Mouse (Mus musculus): ENCODE measurements around the gene Med27. TPM values are rescaled to one million over a fixed set of nuclear protein-coding genes. Genes with fewer than 3 reads are reported as not detected.
"Not testable (repeated sequence)": the region's sequence is repeated elsewhere in the genome, so short reads cannot be mapped to it uniquely, and the experiment has no call there.

The Med27 gene
- total RNA-seq, 2 experiments from 2014 or later, result 14.4 to 15.4 TPM

DNA sequence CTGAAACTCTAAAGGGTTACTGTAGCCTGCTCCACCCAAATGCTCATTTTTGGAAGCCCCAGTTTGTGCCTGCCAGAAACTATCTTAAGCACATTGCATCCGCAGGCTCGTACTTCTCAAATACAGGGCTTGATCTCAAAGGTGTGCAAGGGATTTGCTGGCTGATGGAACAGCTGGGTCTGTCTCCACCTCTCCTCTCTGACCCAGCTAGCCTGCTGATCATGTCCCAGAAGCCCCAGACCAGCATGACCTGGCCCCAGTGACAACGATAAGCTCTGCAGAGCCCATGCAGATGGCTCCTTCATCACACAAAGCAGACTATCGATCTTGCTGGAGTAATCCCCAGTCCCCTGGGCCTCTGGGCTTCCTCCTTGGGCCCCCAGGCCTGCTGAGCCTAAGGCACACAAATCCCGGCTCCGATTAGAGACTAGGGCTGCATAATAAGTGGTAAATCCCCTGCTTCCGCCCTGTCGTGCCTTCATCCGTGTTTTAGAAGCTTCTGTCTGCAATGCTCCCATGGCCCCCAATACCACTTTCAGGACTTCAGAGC, 170.1 kb downstream of the Med27 start:
- no peak for DNase-seq (ENCODE audit: low spot score)

DNA sequence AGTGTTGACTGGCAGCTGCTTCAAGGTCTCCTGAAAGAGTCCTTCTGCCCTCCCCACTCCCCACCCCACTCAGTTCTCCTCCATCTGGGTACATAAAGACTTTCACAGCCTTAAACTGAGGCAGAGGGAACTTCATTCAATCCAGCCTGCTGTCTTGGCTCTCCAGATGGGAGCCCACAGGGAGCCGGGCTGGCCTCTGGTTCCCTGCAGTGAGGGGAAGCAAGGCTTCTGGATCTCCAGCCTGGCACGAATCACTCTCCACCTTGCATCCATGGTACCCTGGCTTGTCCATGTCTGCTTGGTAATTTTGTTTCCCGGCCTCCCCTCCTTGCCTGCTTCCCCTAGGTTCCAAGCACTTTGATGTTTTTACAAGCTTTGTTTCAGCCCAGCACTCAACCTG, 172.8 kb downstream of the Med27 start:
- DNase-seq (ENCODE audit: low spot score), result no peak

DNA sequence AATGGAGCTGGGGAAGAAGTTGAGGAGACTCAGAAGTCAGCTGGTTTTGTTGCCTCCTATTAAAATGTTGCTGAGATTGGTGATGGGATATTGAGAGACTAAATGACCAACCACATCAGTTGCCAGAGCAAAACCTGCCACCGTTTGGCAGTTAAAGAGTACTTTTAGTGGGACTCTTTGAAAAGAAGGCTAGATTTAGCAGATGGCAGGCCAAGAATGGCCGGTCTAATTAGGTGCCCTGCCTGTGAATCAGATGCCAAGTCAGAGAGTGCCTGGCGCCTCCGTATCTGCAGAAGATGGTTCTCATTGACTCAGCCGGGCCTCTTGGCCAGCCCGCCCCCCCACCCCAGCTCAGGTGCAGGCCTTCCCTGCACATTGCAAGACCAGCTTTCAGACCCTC, 173.6 kb downstream of the Med27 start:
- no peak for DNase-seq (ENCODE audit: low spot score)

DNA sequence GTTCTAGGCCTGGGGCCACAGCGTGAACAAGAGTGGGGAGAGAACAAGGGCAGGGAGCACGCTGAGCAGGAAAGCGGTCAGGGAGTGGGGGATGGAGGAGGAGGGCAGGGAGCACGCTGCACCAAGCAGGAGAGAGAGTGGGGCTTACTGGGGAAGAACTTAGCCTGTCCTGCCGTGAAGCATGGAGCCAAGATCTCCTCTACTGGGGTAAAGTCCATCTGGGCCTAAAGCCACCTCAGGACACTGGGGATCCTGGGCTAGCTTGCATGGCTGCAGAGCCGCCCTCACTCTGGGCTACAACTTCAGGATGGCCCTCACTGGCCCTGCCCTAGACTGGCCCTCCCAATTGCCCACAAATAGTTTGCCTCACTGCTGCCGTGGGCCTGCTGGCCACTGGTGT, 174.9 kb downstream of the Med27 start:
- no peak for DNase-seq (ENCODE audit: low spot score)

DNA sequence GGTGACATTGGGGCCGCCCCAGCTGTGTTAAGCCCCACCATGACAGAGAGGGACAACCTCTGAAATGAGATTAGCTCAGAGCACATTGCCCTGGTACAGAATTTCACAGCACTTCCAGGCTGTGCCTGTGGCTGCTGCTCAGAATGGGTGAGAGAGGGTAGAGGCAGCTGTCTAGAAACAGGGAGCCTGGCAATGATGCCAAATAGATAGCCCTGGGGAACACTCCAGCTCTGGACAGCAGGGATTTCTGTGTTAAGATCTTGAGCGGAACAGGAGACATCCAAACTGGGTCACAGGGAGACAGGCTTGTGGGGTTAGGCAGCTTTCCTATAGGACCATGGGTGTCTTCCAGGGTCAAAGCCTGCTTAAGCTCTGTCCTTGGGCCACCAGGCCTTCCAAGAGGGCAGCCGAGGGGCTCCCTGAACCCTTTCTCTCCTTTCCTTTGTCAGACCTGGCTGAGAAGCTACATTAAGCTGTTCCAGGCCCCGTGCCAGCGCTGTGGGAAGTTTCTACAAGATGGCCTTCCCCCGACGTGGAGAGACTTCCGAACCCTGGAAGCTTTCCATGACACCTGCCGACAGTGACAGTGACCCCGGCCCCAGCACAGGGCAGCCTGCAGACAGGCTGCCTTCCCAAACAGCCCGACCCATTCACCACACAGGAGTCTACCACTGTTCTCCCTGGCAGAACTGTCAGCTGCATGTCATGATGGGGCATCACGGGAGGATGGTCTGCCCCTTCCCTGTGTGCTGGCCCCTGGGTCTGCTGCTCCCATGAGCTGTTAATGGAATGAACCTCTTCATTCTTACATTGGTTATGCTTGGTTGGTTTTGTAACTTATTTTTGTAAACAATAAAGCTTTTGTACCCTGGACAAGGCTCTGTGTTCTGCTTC, 177.5 kb downstream of the Med27 start:
- no peak for DNase-seq (ENCODE audit: low spot score)

DNA sequence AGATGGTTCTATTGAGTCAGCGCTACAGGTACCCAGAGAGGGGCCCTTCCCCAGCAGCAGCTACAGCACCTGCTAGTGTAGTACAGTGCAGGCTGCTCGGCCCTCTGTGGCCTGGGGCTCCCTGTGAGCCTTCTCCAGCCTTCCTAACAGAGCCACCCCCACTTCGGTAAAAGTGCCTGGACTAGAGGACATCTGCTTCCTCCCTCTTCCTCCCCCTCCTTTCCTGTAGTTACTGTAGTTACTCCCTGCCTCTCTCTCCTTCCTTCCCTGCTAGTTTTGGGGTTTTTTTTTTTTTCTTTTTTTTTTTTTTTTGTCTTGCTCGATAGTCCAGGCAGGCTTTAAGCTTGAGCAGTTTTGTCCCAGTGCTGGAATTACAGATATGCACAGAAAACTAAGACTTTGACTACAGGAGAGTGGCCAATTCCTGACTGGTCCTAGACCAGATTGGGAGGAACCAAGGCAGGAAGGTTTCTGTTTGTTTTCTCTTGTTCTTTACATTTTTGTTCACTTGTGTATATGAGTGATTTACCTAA, 178.7 kb downstream of the Med27 start:
- no peak for DNase-seq (ENCODE audit: low spot score)

DNA sequence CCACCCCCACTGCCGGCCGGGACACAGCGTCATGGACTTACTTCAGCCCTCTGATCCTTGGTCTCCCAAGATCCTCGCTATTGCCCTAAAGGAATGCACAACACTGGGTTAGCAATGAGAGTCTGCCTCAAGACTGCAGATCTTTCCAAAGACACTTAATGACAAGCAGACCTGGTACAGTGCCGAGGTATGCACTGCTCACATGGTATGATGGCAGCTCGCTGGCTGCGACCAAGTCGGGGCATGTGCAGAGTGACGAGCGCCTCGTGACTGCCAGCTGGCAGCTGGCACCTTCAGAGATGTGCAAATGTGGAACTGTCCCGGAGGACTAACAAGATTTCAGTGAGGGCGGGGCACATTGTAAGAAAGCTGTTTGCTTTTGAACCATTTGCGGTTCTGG, 179.6 kb downstream of the Med27 start:
- peak; percentile 75 for DNase-seq (ENCODE audit: low spot score)

DNA sequence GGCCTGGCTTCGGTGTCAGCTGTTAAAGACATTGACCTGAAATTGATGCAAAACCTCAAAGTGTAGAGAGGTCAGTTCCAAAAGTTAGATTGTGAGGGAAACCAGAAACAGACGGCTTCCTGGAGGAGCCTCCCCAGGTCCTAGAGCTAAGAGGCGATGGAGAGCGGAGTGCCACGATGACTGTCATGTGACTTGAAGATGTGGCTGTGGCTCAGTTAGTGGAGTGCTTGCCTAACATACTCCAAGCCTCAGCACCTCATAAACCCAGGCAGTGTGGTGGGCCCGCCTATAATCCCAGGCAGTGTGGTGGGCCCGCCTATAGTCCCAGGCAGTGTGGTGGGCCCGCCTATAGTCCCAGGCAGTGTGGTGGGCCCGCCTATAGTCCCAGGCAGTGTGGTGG, 180.9 kb downstream of the Med27 start:
- DNase-seq (ENCODE audit: low spot score), result not testable (repeated sequence)

DNA sequence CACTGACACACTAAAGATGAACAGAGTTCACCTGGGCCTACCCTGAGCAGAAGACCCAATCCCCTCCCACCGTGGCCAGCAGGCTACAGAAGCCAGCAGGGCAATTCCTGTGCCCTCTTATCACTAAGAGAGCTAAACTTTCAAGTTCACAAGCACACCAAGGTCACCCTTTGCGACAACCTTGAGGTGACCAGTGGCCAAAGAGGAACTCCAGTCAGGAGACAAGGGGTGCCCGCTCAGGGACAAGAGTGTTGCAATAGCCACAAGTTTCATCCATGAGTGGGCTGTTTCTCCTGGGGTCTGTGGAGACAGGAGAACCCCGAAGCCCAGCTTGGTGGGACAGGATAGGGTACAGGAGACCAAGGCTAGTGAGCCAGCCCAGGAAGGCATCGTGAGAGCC, 182.2 kb downstream of the Med27 start:
- no peak for DNase-seq (ENCODE audit: low spot score)

DNA sequence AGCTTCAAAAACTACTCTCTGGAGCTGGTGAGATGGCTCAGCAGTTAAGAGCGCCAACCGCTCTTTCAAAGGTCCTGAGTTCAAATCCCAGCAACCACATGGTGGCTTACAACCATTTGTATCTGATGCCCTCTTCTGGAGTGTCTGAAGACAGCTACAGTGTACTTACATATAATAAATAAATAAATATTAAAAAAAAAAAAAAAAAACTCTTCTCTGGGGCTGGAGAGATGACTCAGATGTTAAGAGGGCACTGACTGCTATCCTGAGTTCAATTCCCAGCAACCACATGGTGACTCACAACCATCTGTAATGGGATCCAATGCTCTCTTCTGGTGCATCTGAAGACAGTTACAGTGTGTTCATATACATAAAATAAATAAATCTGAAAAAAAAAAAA, 183.2 kb downstream of the Med27 start:
- DNase-seq (ENCODE audit: low spot score), result not testable (repeated sequence)

DNA sequence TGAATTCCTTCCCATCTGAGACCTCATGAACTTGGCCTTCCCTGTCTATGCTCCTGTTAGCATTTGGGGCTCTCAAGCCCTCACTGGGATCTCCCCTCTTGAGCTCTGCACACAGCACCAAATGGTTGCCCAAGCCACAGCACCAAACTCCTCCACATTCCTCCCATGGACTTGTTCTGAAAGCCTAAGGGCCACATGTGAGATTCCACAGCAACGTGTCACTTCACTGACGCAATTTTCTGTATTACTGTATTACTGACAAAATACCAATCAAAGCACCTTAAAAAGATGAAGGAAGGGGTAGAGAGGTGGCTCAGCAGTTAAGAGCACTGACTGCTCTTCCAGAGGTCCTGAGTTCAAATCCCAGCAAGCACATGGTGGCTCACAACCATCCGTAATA, 185.6 kb downstream of the Med27 start:
- DNase-seq (ENCODE audit: low spot score), result no peak

DNA sequence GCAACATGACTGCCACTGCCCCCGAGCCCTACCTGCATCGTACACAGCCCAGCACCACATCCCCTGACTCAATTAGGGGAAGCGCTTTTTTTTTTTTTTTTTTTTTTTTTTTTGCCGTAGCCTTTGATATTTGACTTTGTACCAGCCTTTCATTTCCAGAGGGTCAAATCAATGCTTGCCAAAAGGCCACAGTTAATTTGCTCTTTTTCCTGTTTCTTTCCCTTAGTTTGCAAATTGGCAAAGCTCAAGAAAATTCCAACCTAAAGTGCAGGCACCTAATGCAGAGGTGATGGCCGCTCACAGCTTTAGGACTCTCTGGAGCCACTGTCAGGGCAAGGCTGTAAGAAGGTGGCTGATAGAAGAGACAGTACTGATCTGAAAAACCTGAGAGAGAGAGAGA, 186.3 kb downstream of the Med27 start:
- no peak for DNase-seq (ENCODE audit: low spot score)

DNA sequence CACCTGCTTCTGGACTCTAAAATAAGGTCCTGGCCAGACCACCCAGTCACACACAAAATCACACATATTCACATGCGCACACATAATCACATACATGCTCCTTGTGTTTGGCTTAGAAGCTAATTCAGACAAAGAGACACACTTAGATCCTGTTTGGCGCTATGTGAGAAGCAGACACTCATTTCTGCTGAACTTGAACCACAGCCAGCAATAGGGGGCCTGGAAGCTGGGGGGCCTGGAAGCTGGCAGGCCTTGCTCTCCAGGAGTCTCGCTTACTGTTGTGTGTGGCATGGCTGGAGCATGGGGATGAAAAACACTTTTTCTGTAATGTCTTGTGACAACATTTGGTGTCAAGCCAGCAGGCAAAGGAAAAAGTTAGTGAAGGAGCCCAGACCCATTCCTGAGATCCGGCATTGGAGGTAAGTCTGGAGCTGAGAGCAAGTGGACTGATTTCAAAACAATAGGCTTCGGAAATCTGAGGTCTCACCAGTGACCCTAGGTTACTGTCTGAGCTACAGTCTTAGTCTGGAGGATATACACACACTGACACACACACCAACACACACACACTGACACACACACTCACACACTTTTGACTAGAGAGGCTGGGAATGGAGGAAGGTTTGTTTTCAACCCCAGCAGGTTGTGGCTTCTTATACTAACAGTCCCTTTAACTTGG, 189.1 kb downstream of the Med27 start:
- DNase-seq (ENCODE audit: low spot score), result no peak

DNA sequence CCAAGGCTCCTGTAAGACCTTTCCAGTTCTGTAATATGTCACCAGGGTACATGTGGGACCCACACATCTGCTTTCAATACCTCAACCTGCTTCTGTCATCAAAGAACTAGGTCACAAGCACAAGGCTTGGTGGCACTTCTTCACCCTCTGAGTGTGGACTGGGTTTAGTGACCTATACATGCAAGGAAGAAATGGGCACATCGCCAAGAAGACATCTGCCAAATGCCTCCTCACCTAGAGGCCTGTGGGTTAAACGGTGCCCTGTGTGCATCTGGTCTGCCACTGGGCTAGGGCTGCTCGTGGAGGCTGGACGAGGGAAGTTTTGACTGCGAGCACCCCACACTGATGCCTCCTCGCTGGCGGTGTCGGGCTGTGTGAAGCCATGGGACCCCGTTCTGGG, 189.9 kb downstream of the Med27 start:
- no peak for DNase-seq (ENCODE audit: low spot score)

DNA sequence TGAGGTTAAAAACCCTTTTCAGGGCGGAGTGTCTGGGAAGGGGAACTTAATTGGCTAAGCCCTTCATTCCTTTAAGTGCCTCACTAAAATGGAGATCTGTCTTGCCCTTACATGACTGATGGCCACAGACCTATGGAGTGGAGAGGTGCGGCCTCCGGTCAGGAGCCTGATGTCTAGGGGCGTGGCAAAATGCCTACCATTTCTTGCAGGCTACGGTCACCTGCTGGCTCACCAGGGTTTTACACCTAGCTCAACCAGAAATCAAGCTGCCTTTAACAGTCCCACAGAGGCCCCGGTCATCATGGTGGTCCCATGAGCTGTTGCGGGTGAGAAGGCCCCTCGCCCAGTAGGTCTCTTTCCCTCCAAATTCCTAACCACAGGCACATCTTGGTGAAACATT, 190.7 kb downstream of the Med27 start:
- no peak for DNase-seq (ENCODE audit: low spot score)

DNA sequence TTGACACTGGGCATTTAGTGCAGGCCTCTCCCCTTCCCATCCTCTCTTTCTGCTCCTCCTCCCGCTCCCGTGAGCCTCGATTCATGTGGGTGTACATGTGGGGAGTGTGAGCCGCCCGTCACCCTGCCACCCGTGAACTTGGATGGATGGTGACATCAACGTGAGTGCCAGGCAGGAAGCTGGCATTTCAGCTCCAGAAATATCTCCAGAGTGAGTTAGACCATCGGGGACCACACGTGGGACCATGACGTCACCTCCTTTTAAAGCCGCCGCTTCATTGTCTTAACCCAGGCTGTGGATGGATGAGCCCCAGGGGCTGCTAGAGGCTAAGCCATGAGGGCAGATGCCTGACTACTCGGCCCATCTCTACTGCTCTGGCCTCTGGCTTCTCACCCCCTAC, 195.4 kb downstream of the Med27 start:
- DNase-seq (ENCODE audit: low spot score), result no peak

DNA sequence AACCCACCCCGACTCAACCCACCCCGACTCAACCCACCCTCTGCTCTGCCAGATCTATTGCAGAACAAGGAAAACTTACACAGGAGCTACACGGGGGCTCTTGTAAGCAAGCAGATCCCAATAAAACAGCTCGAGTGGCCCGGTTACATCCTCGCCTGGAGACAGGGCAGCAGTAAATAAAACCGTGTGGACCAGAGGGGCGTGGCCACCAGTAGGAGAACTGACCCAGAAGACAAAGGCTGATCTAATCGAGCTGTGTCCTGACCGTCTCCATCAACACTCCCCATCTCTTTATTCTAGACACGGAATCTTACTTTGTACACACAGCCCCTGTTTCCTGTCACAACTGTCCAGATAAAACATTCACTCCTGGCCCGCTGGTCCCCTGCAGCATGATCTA, 200.0 kb downstream of the Med27 start:
- DNase-seq (ENCODE audit: low spot score), result no peak

DNA sequence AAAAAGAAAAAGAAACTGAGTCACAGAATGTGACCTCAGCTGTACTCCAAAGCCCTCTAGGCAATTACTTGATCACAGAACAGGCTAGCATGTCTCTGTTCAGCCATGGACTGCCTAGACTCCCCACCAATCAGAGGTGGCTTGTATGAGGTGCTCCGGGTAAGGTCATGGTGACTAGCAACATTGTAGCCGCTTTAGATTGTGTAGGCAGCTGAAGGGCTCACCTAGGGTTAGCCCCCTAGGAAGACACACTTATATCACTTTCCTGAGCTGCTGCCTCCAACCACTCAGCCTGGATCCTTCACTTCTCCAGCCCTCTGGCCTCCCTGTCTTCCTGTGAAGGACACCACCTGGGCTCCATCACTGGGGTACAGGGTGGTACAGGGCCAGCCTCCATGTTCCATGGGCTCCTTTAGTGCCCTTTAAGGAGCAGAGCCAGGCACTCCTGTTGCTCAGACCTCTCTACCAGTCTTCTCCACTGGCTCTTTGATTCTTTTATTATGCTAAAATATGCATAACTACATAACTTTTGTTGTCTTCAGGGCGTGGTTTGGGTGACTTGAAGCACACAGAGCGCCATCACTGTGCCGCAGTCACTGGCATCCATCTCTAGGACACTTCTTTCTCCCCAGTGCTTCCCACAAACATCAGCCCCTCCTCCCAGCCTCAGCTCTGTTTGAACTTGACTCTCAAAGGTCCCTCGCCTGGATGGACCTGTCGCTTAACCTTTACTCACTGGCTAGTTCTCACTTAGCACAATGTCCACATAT, 205.4 kb downstream of the Med27 start:
- no peak for DNase-seq (ENCODE audit: low spot score)

DNA sequence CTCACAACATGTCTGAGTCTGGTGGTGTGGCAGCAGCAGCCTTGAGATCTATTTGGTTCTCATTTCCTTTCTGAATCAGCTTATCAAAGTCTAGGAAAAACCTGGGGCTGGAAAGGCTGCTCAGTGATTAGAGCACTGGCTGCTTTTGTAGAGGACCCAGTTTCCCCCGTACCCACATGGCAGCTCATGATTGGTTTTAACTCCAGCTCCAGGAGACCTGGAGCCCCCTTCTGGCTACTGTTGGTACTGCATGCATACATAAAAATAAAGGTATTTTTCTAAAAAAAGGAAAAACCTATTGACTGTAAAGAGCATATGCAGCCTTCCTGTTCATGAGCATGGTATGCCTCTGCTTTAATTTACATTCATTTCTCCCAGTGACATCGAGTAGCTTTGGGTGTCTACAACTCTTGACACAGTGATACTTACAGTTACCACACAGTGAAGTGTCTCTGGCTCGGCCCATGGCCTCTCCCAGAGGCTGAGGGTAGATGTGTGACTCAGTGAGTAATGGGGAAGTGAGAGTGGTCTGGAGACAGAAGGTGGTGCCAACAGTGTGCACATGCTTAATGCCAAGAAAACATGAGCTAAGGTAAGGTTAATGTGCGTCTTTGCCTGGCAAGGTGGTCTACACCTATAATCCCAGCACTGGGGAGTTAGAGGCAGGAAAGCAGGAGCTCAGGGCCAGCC, 207.5 kb downstream of the Med27 start:
- DNase-seq (ENCODE audit: low spot score), result peak; percentile 54

DNA sequence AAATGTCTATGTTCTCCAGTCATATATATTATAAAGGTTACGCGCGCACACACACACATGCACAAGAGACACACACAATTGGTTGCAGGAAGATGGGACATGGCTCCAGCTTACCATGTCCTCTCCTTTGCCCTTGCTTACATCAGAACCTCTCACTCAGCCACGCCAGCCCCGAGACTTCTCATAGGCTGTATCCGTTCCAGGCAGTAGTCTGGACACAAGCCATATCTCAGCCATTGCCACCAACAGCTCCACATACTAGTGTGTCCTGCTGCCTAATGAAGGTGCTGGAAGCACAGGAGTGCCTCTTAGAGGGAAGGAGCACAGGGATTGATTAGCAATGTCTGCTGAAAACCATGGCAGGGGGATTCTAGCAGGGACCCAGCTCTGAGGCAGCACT, 211.9 kb downstream of the Med27 start:
- DNase-seq (ENCODE audit: low spot score), result no peak

DNA sequence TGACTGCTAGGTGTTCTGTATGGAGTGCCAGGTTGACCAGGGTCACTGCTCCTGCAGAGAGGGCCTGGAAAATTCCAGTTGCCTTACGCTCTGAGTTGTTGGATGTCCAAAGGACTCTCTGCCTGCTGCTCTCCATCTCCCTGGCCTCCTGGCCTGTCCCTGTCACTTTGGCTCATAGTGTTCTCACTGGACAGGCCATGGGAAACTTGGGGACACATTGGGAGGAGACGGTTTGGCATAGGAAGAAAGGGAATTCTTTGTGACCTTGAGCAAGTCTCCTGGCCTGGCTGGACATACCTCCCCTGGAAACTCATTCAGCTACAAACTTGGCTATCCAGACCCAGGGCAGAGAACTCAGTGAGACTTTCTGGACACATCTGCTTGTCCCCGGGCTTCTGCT, 213.3 kb downstream of the Med27 start:
- DNase-seq (ENCODE audit: low spot score), result no peak
